Comparison of ENCODE assay signal across 20 mouse cellular contexts in the genomic region with DNA sequence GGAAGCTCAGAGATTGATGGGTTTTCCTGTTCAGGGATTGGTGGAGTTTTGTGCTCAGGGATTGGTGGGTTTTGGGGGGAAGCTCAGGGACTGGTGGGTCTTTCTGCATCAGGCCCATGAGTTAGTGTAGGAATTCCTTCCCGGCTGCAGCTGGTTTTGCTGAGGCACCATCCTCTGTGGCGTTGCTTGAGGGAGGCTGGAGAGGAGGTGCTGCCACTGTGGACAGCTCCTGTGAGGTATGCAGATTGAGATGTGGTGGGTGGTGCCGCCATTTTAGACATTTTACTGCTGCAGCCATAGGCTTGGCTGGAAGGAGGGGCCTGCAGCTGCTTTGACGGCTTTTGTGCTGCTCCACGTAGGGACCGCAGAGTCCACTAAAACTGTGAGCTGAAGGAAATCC. TPM values are rescaled to one million over a fixed set of nuclear protein-coding genes. Genes with fewer than 3 reads are reported as not detected.
A peak's percentile ranks its signal among the peaks of the same experiment; 100 is the strongest.
DNase-seq lines count a peak whose midpoint lies in the region; ATAC-seq and TF ChIP-seq lines count a peak whose summit lies in the region.
"Had no signal": no experiment of that assay in that cellular context is flagged by ENCODE, and none has a peak within 500 bp of the region (broad histone marks: within the 10 kb centered on the region; RNA-seq: fewer than 3 reads in every experiment).

No protein-coding gene starts in this region.

- H3K36me3 ChIP-seq in forebrain, postnatal 0 days (ENCODE audit: insufficient read depth), result no peaks in the 10 kb centered on the region
- no peaks in the 10 kb centered on the region for H3K36me3 ChIP-seq in midbrain, embryonic 16.5 days (ENCODE audit: control insufficient read depth, insufficient read depth, low read length)
- H3K36me3 ChIP-seq: heart, embryonic 12.5 days had no signal

- no peaks in the 10 kb centered on the region for H3K9me3 ChIP-seq in forebrain, postnatal 0 days (ENCODE audit: low read length)
- H3K9me3 ChIP-seq in midbrain, embryonic 16.5 days (replicated peaks; ENCODE audit: control insufficient read depth, low read length, poor library complexity, severe bottlenecking), result no peaks in the 10 kb centered on the region
- H3K9me3 ChIP-seq: heart, embryonic 12.5 days had no signal

- no peak for TF ChIP-seq CTCF in left cerebral cortex, adult 2 months (IDR thresholded peaks at IDR 0.05)
- TF ChIP-seq CTCF in forebrain, postnatal 0 days (IDR thresholded peaks at IDR 0.05; ENCODE audit: low read depth), result no peak

- no peak for ATAC-seq in forebrain, postnatal 0 days
- ATAC-seq in midbrain, embryonic 16.5 days, result no peak

- H3K9ac ChIP-seq in forebrain, postnatal 0 days, result no peak overlapping the region
- no peak overlapping the region for H3K9ac ChIP-seq in midbrain, embryonic 16.5 days (ENCODE audit: low read depth, low read length)
- H3K9ac ChIP-seq: heart, embryonic 12.5 days had no signal

- no peaks in the 10 kb centered on the region for H3K27me3 ChIP-seq in forebrain, postnatal 0 days (ENCODE audit: insufficient read depth, low read length)
- no peaks in the 10 kb centered on the region for H3K27me3 ChIP-seq in midbrain, embryonic 16.5 days (ENCODE audit: control insufficient read depth, insufficient read depth, low read depth, low read length)
- H3K27me3 ChIP-seq: CH12.LX; heart, embryonic 12.5 days; Patski had no signal

- H3K4me2 ChIP-seq in forebrain, postnatal 0 days (ENCODE audit: low read depth), result no peak overlapping the region
- H3K4me2 ChIP-seq in midbrain, embryonic 16.5 days (ENCODE audit: low read length), result no peak overlapping the region; the same call in 1 of the 2 replicates
- H3K4me2 ChIP-seq: heart, embryonic 12.5 days had no signal

- H3K27ac ChIP-seq in left cerebral cortex, adult 2 months, result peak overlapping the region; percentile 97
- peak overlapping the region; percentile 84; the same call in 1 of the 2 replicates for H3K27ac ChIP-seq in forebrain, postnatal 0 days (ENCODE audit: low read depth, low read length)
- peak overlapping the region; percentile 85 for H3K27ac ChIP-seq in midbrain, embryonic 16.5 days (ENCODE audit: low read length)

- intact Hi-C loops in left cerebral cortex, adult 2 months (cut with DNase I), result loop anchor here (2.0 kb wide), 2 partner anchors 35 to 61 kb away; partner anchors contain the start of gene Itm2c

- H3K4me1 ChIP-seq in forebrain, postnatal 0 days (ENCODE audit: insufficient read depth), result peaks cover 37% of the 10 kb centered on the region
- H3K4me1 ChIP-seq in midbrain, embryonic 16.5 days (ENCODE audit: control insufficient read depth, insufficient read depth, low read length), result peaks cover 39% of the 10 kb centered on the region

- WGBS in forebrain, postnatal 0 days, result 93% methylated on average over 6 of the region's 6 CpGs
- 79% methylated on average over 6 of the region's 6 CpGs for WGBS in midbrain, embryonic 16.5 days

- H3K4me3 ChIP-seq in left cerebral cortex, adult 2 months, result no peak overlapping the region
- H3K4me3 ChIP-seq in forebrain, postnatal 0 days (ENCODE audit: low read depth, low read length), result no peak overlapping the region
- H3K4me3 ChIP-seq in midbrain, embryonic 16.5 days (ENCODE audit: low read depth, low read length), result no peak overlapping the region
- H3K4me3 ChIP-seq: heart, embryonic 12.5 days had no signal

- peak; percentile 14 for DNase-seq in embryo, embryonic 10.5 days (ENCODE audit: low spot score)
- no peak for DNase-seq in embryo, embryonic 9.5 days (ENCODE audit: extremely low spot score)
- DNase-seq in left cerebral cortex, adult 2 months (ENCODE audit: extremely low spot score in 1 of 2, low spot score in 2 of 2), result no peak
- no peak for DNase-seq in left cerebral cortex, adult 8-10 months (ENCODE audit: low spot score in 2 of 2)
- DNase-seq in forebrain, postnatal 0 days, result no peak
- no peak for DNase-seq in urinary bladder, postnatal 4 days (ENCODE audit: low spot score in 2 of 2)
- no peak for DNase-seq in cerebellum, postnatal 14 days
- DNase-seq: heart, postnatal 4 days; kidney, adult 11 months; lung, adult 2 months; lung, postnatal 4 days had no signal

RNA-seq across cellular contexts. Expression of gene 4933407L21Rik, which starts 1.1 kb away (rescaled TPM):
- total RNA-seq in left cerebral cortex, adult 2 months (2021), result 1 to 10 TPM; 5.5 to 7.2 TPM
- 1 to 10 TPM; 5.6 to 9.6 (median 6.3) TPM for total RNA-seq in left cerebral cortex, adult 8-10 months (2022)
- total RNA-seq in forebrain, postnatal 0 days (2014; rRNA removed), result 6.7 and 9.8 TPM in 2 replicates
- 6.2 and 8.6 TPM in 2 replicates for polyA plus RNA-seq in forebrain, postnatal 0 days (2015; fragmentation: Nextera tagmentation; extraction: Ambion mirVana)
- polyA plus RNA-seq in midbrain, embryonic 16.5 days (2015; fragmentation: Nextera tagmentation; extraction: Ambion mirVana), result 10.1 and 10.5 TPM in 2 replicates
- total RNA-seq: heart, postnatal 4 days; liver, adult 2 months; monocyte, adult 5-6 weeks had no signal
- polyA plus RNA-seq: heart, embryonic 12.5 days; liver, adult 2 months; lung, adult 2 months; small intestine, adult 2 months had no signal

RNA-seq across cellular contexts. Expression of gene Gpr55, which starts 31.4 kb away (rescaled TPM):
- total RNA-seq in left cerebral cortex, adult 2 months (2021), result under 1 TPM; 0.09 to 0.14 TPM
- total RNA-seq in left cerebral cortex, adult 8-10 months (2022), result under 1 TPM; 0.11 to 0.23 (median 0.21) TPM
- total RNA-seq in forebrain, postnatal 0 days (2014; rRNA removed), result 0.05 and 0.08 TPM in 2 replicates
- polyA plus RNA-seq in forebrain, postnatal 0 days (2015; fragmentation: Nextera tagmentation; extraction: Ambion mirVana), result 0.08 and 0.12 TPM in 2 replicates
- polyA plus RNA-seq in midbrain, embryonic 16.5 days (2015; fragmentation: Nextera tagmentation; extraction: Ambion mirVana), result 0.07 and 0.13 TPM in 2 replicates
- total RNA-seq: gastrocnemius, postnatal 4 days; heart, postnatal 4 days had no signal
- polyA plus RNA-seq: Patski; stomach, embryonic 14.5 days had no signal

RNA-seq across cellular contexts. Expression of gene Itm2c, which starts 35.3 kb away (rescaled TPM):
- 100 to 1,000 TPM; 714 to 742 TPM for total RNA-seq in left cerebral cortex, adult 2 months (2021)
- 100 to 1,000 TPM; 764 to 823 (median 782) TPM for total RNA-seq in left cerebral cortex, adult 8-10 months (2022)
- total RNA-seq in forebrain, postnatal 0 days (2014; rRNA removed), result 244 and 280 TPM in 2 replicates
- polyA plus RNA-seq in forebrain, postnatal 0 days (2015; fragmentation: Nextera tagmentation; extraction: Ambion mirVana), result 244 and 246 TPM in 2 replicates
- polyA plus RNA-seq in midbrain, embryonic 16.5 days (2015; fragmentation: Nextera tagmentation; extraction: Ambion mirVana), result 249 and 258 TPM in 2 replicates
